Mouse (Mus musculus) kidney, adult 2 months (tissue): ENCODE measurements around the gene Aktip. TPM values are rescaled to one million over a fixed set of nuclear protein-coding genes. Genes with fewer than 3 reads are reported as not detected.

Source experiments
- DNase-seq: peaks from one replicate; pipeline ENCODE4 v3.0.0; 2021
- H3K27ac ChIP-seq: fragments of 200-500 bp; 2 replicates; pipeline ENCODE4 v1.5.1; 2012; ENCODE audit warnings: low read depth, low read length, control low read depth, inconsistent platforms; ENCODE audit not compliant: insufficient read depth
- H3K27me3 ChIP-seq: fragments of 200-500 bp; replicated peaks from 2 replicates; pipeline ENCODE4 v1.6.1; 2012; ENCODE audit warnings: mild to moderate bottlenecking, moderate library complexity, low read length, inconsistent platforms; ENCODE audit not compliant: control insufficient read depth, insufficient read depth
- H3K36me3 ChIP-seq: fragments of 200-500 bp; 2 replicates; pipeline ENCODE4 v1.6.1; 2012; ENCODE audit warnings: mild to moderate bottlenecking, moderate library complexity, low read length, inconsistent platforms; ENCODE audit not compliant: control insufficient read depth, insufficient read depth
- H3K4me1 ChIP-seq: fragments of 200-500 bp; 2 replicates; pipeline ENCODE4 v1.6.1; 2011; ENCODE audit warnings: low read length; ENCODE audit not compliant: control insufficient read depth, insufficient read depth
- H3K4me3 ChIP-seq: fragments of 200-500 bp; 2 replicates; pipeline ENCODE4 v1.5.1; 2011; ENCODE audit warnings: mild to moderate bottlenecking, low read depth, low read length, control low read depth; ENCODE audit not compliant: insufficient read depth
- CTCF ChIP-seq: fragments of 200-500 bp; conservative IDR thresholded peaks from 2 replicates; pipeline ENCODE4 v1.5.1; 2011; ENCODE audit warnings: low read depth, mild to moderate bottlenecking, control low read depth, low read length, moderate library complexity, mixed read lengths; ENCODE audit not compliant: insufficient read depth, insufficient read length
- POLR2A ChIP-seq: fragments of 200-500 bp; IDR thresholded peaks from one replicate; pipeline ENCODE4 v1.6.1; 2011; ENCODE audit warnings: low read depth, low read length, control low read depth
- WGBS: fragments of 180-500 bp; shearing (Covaris S2); methylation state at CpG from one replicate; pipeline ENCODE4 v1.1.7; 2018; 5-methylcytosine and 5-hydroxymethylcytosine counted together
- polyA plus RNA-seq: library from polyadenylated mRNA; depleted of rRNA; stranded (reverse); fragments of >200 nt; gene quantifications from 2 replicates; pipeline ENCODE4 v1.2.3, GENCODE M21; 2012

Aktip gene
- polyA plus RNA-seq, 1 experiment, result 108 TPM

DNA sequence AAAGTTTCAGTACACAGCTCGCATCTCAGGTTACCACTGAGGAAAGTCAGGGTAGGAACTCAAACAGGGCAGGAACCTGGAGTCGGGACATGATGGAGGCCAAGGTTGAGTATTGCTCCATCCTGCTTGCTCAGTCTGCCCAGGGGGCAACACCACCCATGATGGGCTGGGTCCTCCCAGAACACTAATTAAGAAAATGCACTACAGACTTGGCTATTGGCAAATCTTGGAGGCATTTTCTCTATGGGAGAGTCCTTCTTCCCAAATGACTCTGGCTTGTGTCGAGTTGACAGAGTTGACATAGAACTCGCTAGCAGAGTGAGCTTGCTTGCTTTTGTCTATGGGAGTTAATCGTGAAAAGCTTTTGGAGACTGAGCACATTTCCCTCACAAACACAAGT is 6.8 kb downstream of the Aktip start:
- H3K4me3 ChIP-seq, result no peak overlapping the region
- H3K36me3 ChIP-seq, result no peaks in the 10 kb centered on the region
- 84% methylated on average over 5 of the region's 5 CpGs for WGBS
- H3K4me1 ChIP-seq, result no peaks in the 10 kb centered on the region
- no peak overlapping the region for H3K27ac ChIP-seq
- no peak for TF ChIP-seq POLR2A
- TF ChIP-seq CTCF, result no peak
- H3K27me3 ChIP-seq, result no peaks in the 10 kb centered on the region
- DNase-seq, result no peak

- no peaks in the 10 kb centered on the region for H3K4me1 ChIP-seq
- H3K36me3 ChIP-seq, result no peaks in the 10 kb centered on the region
- TF ChIP-seq CTCF (peak; percentile 87), POLR2A (no peak)
- WGBS, result 4% methylated on average over 17 of the region's 17 CpGs
- no peak overlapping the region for H3K4me3 ChIP-seq
- H3K27me3 ChIP-seq, result 0 out of 2 replicates have a peak, but pooled peaks cover 2% of the 10 kb centered on the region
- no peak overlapping the region for H3K27ac ChIP-seq
- peak; percentile 37 for DNase-seq
Observed at GRCm38 (mm10) chr8:91190816-91191340, 8.9 kb downstream of the Aktip start.

GRCm38 (mm10) chr8:91188152-91188551 is 11.6 kb downstream of the Aktip start:
- H3K27me3 ChIP-seq, result 0 out of 2 replicates have a peak, but pooled peaks cover 2% of the 10 kb centered on the region
- no peak overlapping the region for H3K27ac ChIP-seq
- WGBS, result 36% methylated on average over 10 of the region's 11 CpGs
- H3K4me1 ChIP-seq, result no peaks in the 10 kb centered on the region
- DNase-seq, result no peak
- H3K36me3 ChIP-seq, result no peaks in the 10 kb centered on the region
- TF ChIP-seq POLR2A (no peak), CTCF (no peak)
- H3K4me3 ChIP-seq, result no peak overlapping the region

- 73% methylated on average over 12 of the region's 12 CpGs for WGBS
- no peak for DNase-seq
- H3K4me3 ChIP-seq, result no peak overlapping the region
- H3K27me3 ChIP-seq, result 0 out of 2 replicates have a peak, but pooled peaks cover 2% of the 10 kb centered on the region
- no peaks in the 10 kb centered on the region for H3K4me1 ChIP-seq
- TF ChIP-seq CTCF (no peak), POLR2A (no peak)
- H3K36me3 ChIP-seq, result no peaks in the 10 kb centered on the region
- H3K27ac ChIP-seq, result no peak overlapping the region
Observed at GRCm38 (mm10) chr8:91186372-91186771, 13.4 kb downstream of the Aktip start.

GRCm38 (mm10) chr8:91177708-91178107 is 22.1 kb downstream of the Aktip start:
- Histone ChIP-seq H3K27ac (no peak overlapping the region), H3K27me3 (no peaks in the 10 kb centered on the region), H3K4me1 (no peaks in the 10 kb centered on the region), H3K4me3 (no peak overlapping the region), H3K36me3 (no peaks in the 10 kb centered on the region)
- TF ChIP-seq CTCF, result no peak; the same call in 1 of the 2 replicates
- no peak for TF ChIP-seq POLR2A
- 63% methylated on average over 1 of the region's 1 CpGs for WGBS
- no peak for DNase-seq

DNA sequence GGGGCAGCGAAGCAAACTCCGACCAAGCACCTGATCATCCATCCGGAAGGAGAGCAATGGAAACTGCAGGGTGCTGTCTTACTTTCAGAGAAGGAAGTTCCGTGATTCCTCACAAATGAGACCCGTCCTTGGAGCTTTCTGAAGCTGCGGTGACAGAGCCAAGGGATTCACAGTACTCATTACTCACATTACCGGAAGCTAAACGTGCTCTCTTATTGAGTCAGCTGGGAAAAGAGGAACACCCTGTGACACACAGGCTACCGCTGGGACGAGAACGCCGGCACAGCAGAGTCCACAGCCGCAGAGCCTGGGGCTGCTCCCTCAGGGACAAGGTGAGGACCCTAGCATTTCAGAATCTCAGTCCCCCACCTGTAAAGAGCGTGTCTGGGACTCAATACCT is 23.6 kb downstream of the Aktip start:
- H3K4me3 ChIP-seq, result no peak overlapping the region
- no peaks in the 10 kb centered on the region for H3K36me3 ChIP-seq
- H3K27ac ChIP-seq, result no peak overlapping the region
- H3K4me1 ChIP-seq, result no peaks in the 10 kb centered on the region
- WGBS, result 78% methylated on average over 14 of the region's 14 CpGs
- H3K27me3 ChIP-seq, result no peaks in the 10 kb centered on the region
- TF ChIP-seq POLR2A (no peak), CTCF (no peak)
- DNase-seq, result no peak

DNA sequence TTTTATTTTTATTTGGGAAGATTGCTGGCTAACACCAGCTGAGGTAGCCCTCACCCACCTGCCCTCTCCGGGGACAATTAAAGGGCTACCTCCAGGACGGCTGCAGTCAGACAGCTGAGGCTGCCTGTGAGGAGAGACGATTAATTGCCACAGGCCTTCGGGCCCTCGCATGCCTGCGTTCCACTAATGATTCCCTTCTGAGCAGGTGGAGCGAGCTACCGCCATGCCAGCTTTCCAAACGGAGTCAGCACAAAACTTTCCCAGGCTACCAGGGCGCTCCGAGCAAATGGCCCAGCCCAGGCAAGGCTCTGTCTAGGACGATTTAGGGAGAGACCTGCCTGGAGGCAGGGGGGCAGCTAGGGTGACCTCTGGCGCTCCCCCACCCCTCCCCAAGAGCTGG is 28.2 kb downstream of the Aktip start:
- no peaks in the 10 kb centered on the region for H3K4me1 ChIP-seq
- H3K4me3 ChIP-seq, result no peak overlapping the region
- H3K27ac ChIP-seq, result peak overlapping the region; percentile 62; the same call in 1 of the 2 replicates
- TF ChIP-seq CTCF, result no peak
- no peak for TF ChIP-seq POLR2A
- 44% methylated on average over 13 of the region's 13 CpGs for WGBS
- no peak for DNase-seq
- H3K36me3 ChIP-seq, result no peaks in the 10 kb centered on the region
- H3K27me3 ChIP-seq, result no peaks in the 10 kb centered on the region
